Mouse (Mus musculus) limb, embryonic 13.5 days (tissue): ENCODE measurements around the gene Klk1b11. TPM values are rescaled to one million over a fixed set of nuclear protein-coding genes. Genes with fewer than 3 reads are reported as not detected.
"Not testable (repeated sequence)": the region's sequence is repeated elsewhere in the genome, so short reads cannot be mapped to it uniquely, and the experiment has no call there.

ENCODE experiments used
- ATAC-seq: fragments of 200-750 bp; cut with Nextera tagmentation; 2 replicates; pipeline ENCODE4 v1.8.0; 2017; ENCODE audit warnings: low read depth, moderate number of reproducible peaks, moderate TSS enrichment; ENCODE audit not compliant: low FRiP score
- H3K27ac ChIP-seq: fragments of 300-500 bp; sonication (generic); 2 replicates; pipeline ENCODE4 v1.5.1; 2015; ENCODE audit warnings: inconsistent platforms, mild to moderate bottlenecking, moderate library complexity
- H3K27me3 ChIP-seq: fragments of 300-500 bp; sonication (generic); 2 replicates; pipeline ENCODE4 v1.6.1; 2015; ENCODE audit warnings: mild to moderate bottlenecking, inconsistent platforms
- H3K36me3 ChIP-seq: fragments of 300-500 bp; sonication (generic); 2 replicates; pipeline ENCODE4 v1.6.1; 2015; ENCODE audit warnings: inconsistent platforms, mild to moderate bottlenecking, moderate library complexity
- H3K4me1 ChIP-seq: fragments of 300-500 bp; sonication (generic); 2 replicates; pipeline ENCODE4 v1.6.1; 2015; ENCODE audit warnings: inconsistent platforms
- H3K4me2 ChIP-seq: fragments of 300-500 bp; sonication (generic); replicated peaks from 2 replicates; pipeline ENCODE4 v1.6.1; 2015; ENCODE audit warnings: inconsistent platforms, mild to moderate bottlenecking, moderate library complexity
- H3K4me3 ChIP-seq: fragments of 300-500 bp; sonication (generic); 2 replicates; pipeline ENCODE4 v1.5.1; 2015; ENCODE audit warnings: moderate library complexity, mild to moderate bottlenecking, inconsistent platforms
- H3K9ac ChIP-seq: fragments of 300-500 bp; sonication (generic); 2 replicates; pipeline ENCODE4 v1.6.1; 2015; ENCODE audit warnings: mild to moderate bottlenecking, inconsistent platforms
- H3K9me3 ChIP-seq: fragments of 300-500 bp; sonication (generic); 2 replicates; pipeline ENCODE4 v1.6.1; 2016; ENCODE audit warnings: inconsistent platforms
- WGBS: fragments of 180-500 bp; shearing (Covaris S2); methylation state at CpG from one replicate; pipeline ENCODE4 v1.1.7; 2015; 5-methylcytosine and 5-hydroxymethylcytosine counted together
- polyA plus RNA-seq: library from polyadenylated mRNA; unstranded; fragments of >200 nt; fragmentation: Nextera tagmentation; extraction: Ambion mirVana; gene quantifications from 2 replicates; pipeline ENCODE4 v1.2.1, GENCODE M21; 2015

Gene Klk1b11
- polyA plus RNA-seq, result not detected in 2 replicates

DNA sequence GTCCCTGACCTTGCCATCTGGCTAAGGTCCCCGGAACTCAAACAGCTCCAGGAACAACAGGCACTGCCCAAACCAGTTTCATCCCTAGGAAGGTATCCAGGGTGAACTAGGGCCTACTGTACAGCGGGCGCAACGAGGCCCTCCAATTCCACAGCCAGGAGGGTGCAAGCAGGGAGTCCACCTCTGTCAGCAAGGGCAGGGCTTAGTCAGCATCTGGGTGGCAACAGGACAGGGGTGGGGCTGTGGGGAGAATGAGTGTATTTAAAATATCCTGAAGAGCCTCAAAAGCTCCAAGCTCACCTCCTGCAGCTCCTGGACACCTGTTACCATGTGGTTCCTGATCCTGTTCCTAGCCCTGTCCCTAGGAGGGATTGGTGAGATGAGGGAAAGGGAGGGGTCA, at the start of gene Klk1b11:
Gene Klk1b11, plus strand, starts transcription at position 301 of the 400 bp plus-strand sequence.
- H3K4me1 ChIP-seq, ATAC-seq, H3K27ac ChIP-seq, H3K9ac ChIP-seq, H3K4me2 ChIP-seq, H3K4me3 ChIP-seq, H3K27me3 ChIP-seq, H3K9me3 ChIP-seq, H3K36me3 ChIP-seq: not testable (repeated sequence)
- WGBS, result 86% methylated on average over 4 of the region's 4 CpGs

DNA sequence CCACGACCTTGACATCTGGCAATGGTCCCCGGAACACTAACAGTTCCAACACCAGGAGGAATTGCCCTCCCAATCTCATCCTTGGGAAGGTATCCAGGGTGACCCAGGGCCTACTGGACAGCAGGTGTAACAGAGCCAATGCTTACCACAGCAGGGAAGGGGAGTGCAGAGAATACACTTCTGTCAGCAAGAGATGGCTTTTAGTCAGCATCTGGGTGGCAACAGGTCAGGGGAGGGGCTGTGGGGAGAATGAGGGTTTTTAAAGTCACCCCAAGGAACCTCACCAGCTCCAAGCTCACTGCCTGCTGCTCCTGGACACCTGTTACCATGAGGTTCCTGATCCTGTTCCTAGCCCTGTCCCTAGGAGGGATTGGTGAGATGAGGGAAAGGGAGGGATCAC, 45.3 kb upstream of the Klk1b11 start, which contains the start of gene Klk1b8:
Gene Klk1b8, plus strand, starts transcription at position 301 of the 400 bp plus-strand sequence.
- Histone ChIP-seq H3K4me1 (no peaks in the 10 kb centered on the region), H3K4me3 (no peak within 1 kb of the TSS), H3K9ac (no peak within 1 kb of the TSS), H3K27me3 (no peaks in the 10 kb centered on the region), H3K36me3 (no peaks in the 10 kb centered on the region), H3K27ac (no peak within 1 kb of the TSS), H3K4me2 (no peak within 1 kb of the TSS), H3K9me3 (no peaks in the 10 kb centered on the region)
- no peak for ATAC-seq
- WGBS, result 65% methylated on average over 2 of the region's 2 CpGs

DNA sequence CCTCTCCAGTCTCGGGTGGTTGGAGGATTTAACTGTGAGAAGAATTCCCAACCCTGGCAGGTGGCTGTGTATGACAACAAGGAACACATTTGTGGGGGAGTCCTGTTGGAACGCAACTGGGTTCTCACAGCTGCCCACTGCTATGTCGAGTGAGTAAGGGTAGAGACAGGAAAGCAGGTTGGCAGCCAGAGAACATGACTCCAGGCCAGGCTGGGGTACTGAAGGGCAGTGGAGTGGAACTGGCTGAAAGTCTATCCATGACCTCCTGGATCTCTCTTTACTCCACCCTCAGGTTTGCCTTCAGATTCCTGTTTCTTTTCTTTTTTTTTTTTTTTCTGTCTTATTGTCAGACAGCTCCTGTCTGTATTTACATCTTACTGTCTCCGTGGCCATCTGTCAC, 43.0 kb upstream of the Klk1b11 start:
- Histone ChIP-seq H3K9ac (no peak overlapping the region), H3K36me3 (no peaks in the 10 kb centered on the region), H3K27me3 (no peaks in the 10 kb centered on the region), H3K4me2 (no peak overlapping the region), H3K4me1 (no peaks in the 10 kb centered on the region), H3K4me3 (no peak overlapping the region), H3K27ac (no peak overlapping the region), H3K9me3 (no peaks in the 10 kb centered on the region)
- WGBS, result 68% methylated on average over 4 of the region's 4 CpGs
- ATAC-seq, result no peak

DNA sequence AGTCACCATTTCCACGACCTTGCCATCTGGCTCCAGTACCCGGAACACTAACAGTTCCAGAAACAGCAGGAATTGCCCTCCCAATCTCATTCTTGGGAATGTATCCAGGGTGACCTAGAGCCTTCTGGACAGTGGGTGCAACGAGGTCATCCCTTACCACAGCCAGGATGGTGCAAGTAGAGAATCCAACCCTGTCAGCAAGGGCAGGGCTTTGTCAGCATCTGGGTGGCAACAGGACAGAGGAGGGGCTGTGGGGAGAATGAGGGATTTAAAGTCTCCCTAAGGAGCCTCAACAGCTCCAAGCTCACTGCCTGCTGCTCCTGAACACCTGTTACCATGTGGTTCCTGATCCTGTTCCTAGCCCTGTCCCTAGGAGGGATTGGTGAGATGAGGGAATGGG, 29.2 kb upstream of the Klk1b11 start, which contains the start of gene Klk1b1:
Gene Klk1b1, plus strand, starts transcription at position 301 of the 400 bp plus-strand sequence.
- H3K9ac ChIP-seq, result no peak within 1 kb of the TSS
- H3K36me3 ChIP-seq, result no peaks in the 10 kb centered on the region
- no peak within 1 kb of the TSS for H3K27ac ChIP-seq
- H3K27me3 ChIP-seq, result no peaks in the 10 kb centered on the region
- ATAC-seq, result no peak
- WGBS, result 70% methylated on average over 3 of the region's 3 CpGs
- H3K4me2 ChIP-seq, result no peak within 1 kb of the TSS
- H3K9me3 ChIP-seq, result no peaks in the 10 kb centered on the region
- no peaks in the 10 kb centered on the region for H3K4me1 ChIP-seq
- no peak within 1 kb of the TSS for H3K4me3 ChIP-seq

DNA sequence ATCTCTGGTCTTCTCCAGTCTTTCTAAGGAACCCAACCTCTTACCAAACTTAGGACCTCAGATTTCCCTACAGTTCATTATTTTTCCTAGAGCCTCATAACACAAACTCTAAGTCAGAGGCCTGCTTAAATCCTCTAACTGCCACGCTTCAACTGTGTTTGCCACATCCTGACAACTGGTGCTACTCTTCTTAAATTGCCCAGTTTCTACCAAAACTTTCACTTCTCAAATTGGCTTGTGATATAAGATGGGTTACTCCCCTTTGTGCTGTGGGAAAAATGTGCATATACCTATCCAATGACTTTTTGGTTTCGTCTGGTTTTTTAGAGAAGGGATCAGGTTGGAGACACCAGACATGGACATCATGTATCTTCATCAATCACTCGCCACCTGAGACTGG, 28.6 kb upstream of the Klk1b11 start:
- H3K27ac ChIP-seq, result no peak overlapping the region
- H3K4me1 ChIP-seq, result no peaks in the 10 kb centered on the region
- WGBS, result 79% methylated on average over 3 of the region's 3 CpGs
- H3K27me3 ChIP-seq, result no peaks in the 10 kb centered on the region
- no peak for ATAC-seq
- H3K4me3 ChIP-seq, result no peak overlapping the region
- no peak overlapping the region for H3K9ac ChIP-seq
- H3K36me3 ChIP-seq, result no peaks in the 10 kb centered on the region
- H3K4me2 ChIP-seq, result no peak overlapping the region
- H3K9me3 ChIP-seq, result no peaks in the 10 kb centered on the region

DNA sequence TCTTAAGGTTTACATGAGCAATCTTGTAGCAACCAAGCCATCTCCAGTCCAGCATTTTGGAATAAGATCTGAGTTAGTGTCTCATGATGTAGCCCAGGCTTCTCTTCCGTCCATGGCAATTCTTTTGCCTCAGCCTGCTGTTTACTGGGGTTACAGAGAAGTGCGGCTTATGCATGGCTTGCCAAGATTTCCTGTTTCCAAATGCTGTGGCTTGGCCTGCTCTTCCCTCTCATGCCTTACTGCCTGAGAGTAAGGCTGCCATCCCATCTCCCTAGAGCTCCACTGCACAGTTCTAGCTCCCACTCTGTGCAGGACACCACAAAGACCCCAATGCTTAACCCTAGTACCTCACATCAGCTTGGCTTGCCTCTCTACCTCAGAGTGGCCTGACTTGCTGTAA, 28.1 kb upstream of the Klk1b11 start:
- no peak for ATAC-seq
- no peaks in the 10 kb centered on the region for H3K9me3 ChIP-seq
- no peak overlapping the region for H3K9ac ChIP-seq
- H3K27me3 ChIP-seq, result no peaks in the 10 kb centered on the region
- no peak overlapping the region for H3K4me2 ChIP-seq
- H3K27ac ChIP-seq, result no peak overlapping the region
- no peaks in the 10 kb centered on the region for H3K4me1 ChIP-seq
- WGBS, result 81% methylated on average over 2 of the region's 2 CpGs
- no peaks in the 10 kb centered on the region for H3K36me3 ChIP-seq
- no peak overlapping the region for H3K4me3 ChIP-seq

DNA sequence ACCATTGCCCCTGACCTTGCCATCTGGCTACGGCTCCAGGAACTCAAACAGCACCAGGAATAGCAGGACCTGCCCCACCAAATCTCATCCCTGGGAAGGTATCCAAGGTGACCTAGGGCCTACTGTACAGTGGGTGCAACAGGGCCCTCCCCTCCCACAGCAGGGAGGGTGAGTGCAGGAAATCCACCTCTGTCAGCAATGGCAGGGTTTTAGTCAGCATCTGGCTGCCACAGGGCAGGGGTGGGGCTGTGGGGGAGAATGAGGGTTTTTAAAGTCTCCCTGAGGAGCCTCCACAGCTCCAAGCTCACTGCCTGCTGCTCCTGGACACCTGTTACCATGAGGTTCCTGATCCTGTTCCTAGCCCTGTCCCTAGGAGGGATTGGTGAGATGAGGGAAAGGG, 19.9 kb upstream of the Klk1b11 start, which contains the start of gene Klk1b9:
Gene Klk1b9, plus strand, starts transcription at position 301 of the 400 bp plus-strand sequence.
- H3K27ac ChIP-seq, H3K4me1 ChIP-seq, H3K9ac ChIP-seq, H3K4me2 ChIP-seq, H3K27me3 ChIP-seq, H3K36me3 ChIP-seq, H3K4me3 ChIP-seq, H3K9me3 ChIP-seq, ATAC-seq: not testable (repeated sequence)
- 72% methylated on average over 1 of the region's 1 CpGs for WGBS

DNA sequence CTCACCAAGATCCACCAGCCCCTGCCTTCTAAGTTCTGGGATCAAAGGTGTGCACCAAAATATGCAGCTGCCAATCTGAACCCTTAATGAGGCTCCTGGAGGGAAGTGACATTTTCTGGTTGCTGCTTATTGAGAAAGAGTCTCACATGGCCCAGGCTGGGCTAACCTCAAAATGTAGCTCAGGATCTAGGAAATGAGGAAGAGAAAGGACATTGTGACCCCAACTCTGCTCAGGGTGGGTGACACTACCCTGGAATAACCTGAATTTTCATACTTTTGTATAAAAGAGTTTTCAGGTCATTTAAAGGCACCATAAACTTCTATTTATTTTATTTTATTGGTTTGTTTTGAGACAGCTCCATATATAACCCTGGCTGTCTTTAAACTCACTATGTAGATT, 10.0 kb upstream of the Klk1b11 start:
- Histone ChIP-seq H3K4me1 (no peaks in the 10 kb centered on the region), H3K4me2 (no peak overlapping the region), H3K36me3 (no peaks in the 10 kb centered on the region), H3K27me3 (no peaks in the 10 kb centered on the region), H3K9ac (no peak overlapping the region), H3K9me3 (no peaks in the 10 kb centered on the region), H3K27ac (no peak overlapping the region), H3K4me3 (no peak overlapping the region)
- ATAC-seq, result no peak

DNA sequence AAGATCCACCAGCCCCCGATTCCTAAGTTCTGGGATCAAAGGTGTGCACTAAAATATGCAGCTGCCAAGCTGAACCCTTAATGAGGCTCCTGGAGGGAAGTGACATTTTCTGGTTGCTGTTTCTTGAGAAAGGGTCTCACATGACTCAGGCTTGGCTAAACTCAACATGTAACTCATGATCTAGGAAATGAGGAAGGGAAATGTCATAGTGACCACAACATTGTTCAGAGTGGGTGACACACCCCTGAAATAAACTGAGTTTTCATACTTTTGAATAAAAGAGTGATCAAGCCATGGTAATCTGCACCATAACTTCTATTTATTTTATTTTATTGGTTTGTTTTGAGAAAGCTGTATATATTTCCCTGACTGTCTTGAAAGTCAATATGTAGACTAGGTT, 856 bp upstream of the Klk1b11 start:
- H3K4me1 ChIP-seq, H3K27me3 ChIP-seq, ATAC-seq, H3K36me3 ChIP-seq, H3K4me2 ChIP-seq, H3K4me3 ChIP-seq, H3K27ac ChIP-seq, H3K9ac ChIP-seq, H3K9me3 ChIP-seq: not testable (repeated sequence)
- WGBS, result 43% methylated on average over 1 of the region's 1 CpGs

DNA sequence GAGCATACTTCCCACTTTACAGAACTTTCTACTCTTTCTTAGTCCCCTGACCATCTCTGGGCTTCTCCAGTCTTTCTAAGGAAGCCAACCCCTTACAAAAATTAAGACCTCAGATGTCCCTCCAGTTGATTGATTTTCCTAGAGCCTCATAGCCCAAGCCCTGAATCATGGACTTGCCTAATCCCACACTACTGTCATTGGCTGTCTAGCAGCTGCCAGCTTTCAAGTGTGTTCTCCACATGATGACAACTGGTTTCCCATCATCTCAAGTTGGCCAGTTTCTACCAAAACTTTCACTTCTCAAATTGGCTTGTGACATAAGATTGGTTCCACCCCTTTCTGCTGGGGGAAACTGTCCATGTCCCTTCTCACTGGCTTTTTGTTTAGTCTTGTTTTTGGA, 9.2 kb downstream of the Klk1b11 start:
- Histone ChIP-seq H3K9me3 (no peaks in the 10 kb centered on the region), H3K4me2 (no peak overlapping the region), H3K27me3 (no peaks in the 10 kb centered on the region), H3K4me1 (no peaks in the 10 kb centered on the region), H3K9ac (no peak overlapping the region), H3K36me3 (no peaks in the 10 kb centered on the region), H3K27ac (no peak overlapping the region), H3K4me3 (no peak overlapping the region)
- no peak for ATAC-seq

DNA sequence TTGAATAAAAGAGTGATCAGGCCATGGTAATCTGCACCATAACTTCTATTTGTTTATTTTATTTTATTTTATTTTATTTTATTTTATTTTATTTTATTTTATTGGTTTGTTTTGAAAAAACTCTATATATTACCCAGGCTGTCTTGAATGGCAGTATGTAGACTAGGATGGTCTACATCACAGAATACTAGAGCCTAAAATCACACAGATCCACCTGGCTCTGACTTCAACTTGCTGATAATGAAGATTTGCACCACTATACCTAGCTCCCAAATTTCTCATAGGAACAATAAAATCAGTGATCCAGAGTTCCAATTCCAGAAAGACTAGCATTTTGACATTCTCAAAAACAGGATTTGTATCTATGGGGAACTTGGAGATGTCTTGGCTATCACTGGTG, 16.2 kb downstream of the Klk1b11 start, which contains the start of gene Klk1b26:
Gene Klk1b26, plus strand, starts transcription at position 301 of the 400 bp plus-strand sequence.
- not testable (repeated sequence) for H3K36me3 ChIP-seq, H3K9me3 ChIP-seq, ATAC-seq, H3K9ac ChIP-seq, H3K4me2 ChIP-seq, H3K4me3 ChIP-seq, H3K4me1 ChIP-seq, H3K27me3 ChIP-seq, H3K27ac ChIP-seq

DNA sequence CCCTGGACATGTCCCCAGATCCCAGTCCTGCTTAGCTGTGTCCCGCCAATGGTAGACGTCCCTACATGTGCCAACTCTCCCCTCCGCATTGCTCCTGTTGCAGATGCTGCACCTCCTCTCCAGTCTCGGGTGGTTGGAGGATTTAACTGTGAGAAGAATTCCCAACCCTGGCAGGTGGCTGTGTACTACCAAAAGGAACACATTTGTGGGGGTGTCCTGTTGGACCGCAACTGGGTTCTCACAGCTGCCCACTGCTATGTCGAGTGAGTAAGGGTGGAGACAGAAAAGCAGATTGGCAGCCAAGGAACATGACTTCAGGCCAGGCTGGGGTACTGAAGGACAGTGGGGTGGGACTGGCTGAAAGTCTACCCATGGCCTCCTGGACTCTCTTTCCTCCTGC, 19.0 kb downstream of the Klk1b11 start:
- not testable (repeated sequence) for ATAC-seq, H3K27ac ChIP-seq, H3K4me2 ChIP-seq, H3K4me1 ChIP-seq, H3K9ac ChIP-seq, H3K4me3 ChIP-seq, H3K9me3 ChIP-seq, H3K36me3 ChIP-seq, H3K27me3 ChIP-seq
- WGBS, result 87% methylated on average over 6 of the region's 6 CpGs

DNA sequence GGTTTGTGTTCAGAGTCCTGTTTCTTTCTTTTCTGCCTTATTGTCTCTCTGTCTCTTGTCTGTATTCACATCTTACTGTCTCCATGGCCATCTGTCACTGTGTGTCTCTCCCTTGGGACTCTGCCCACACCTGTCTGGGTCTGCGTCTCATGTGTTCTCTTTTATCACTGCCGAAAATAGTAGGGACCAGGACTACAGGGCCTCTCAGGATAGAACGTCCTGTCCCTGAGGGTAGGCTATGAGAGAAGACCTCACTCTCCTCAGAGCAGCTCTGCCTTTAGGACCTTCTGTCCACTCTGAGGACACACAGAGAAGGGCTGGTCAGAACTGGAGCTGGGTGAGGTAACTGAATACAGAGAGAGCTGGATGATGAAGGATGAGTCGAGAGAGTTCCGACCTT, 19.4 kb downstream of the Klk1b11 start:
- no peak overlapping the region for H3K4me2 ChIP-seq
- H3K27me3 ChIP-seq, result no peaks in the 10 kb centered on the region
- no peak overlapping the region for H3K4me3 ChIP-seq
- H3K36me3 ChIP-seq, result no peaks in the 10 kb centered on the region
- no peak for ATAC-seq
- no peak overlapping the region for H3K9ac ChIP-seq
- H3K27ac ChIP-seq, result no peak overlapping the region
- 84% methylated on average over 5 of the region's 5 CpGs for WGBS
- no peaks in the 10 kb centered on the region for H3K4me1 ChIP-seq
- no peaks in the 10 kb centered on the region for H3K9me3 ChIP-seq
